Mouse (Mus musculus) liver, embryonic 14 days (tissue): ENCODE measurements around the gene Gm20909. TPM values are rescaled to one million over a fixed set of nuclear protein-coding genes. Genes with fewer than 3 reads are reported as not detected.

Experiments used
- polyA plus RNA-seq: library from polyadenylated mRNA; depleted of rRNA; stranded (reverse); fragments of >200 nt; gene quantifications from 2 replicates; pipeline ENCODE4 v1.2.3, GENCODE M21; 2012; rRNA removed

Gm20909 gene
- not detected in 2 replicates for polyA plus RNA-seq

DNA sequence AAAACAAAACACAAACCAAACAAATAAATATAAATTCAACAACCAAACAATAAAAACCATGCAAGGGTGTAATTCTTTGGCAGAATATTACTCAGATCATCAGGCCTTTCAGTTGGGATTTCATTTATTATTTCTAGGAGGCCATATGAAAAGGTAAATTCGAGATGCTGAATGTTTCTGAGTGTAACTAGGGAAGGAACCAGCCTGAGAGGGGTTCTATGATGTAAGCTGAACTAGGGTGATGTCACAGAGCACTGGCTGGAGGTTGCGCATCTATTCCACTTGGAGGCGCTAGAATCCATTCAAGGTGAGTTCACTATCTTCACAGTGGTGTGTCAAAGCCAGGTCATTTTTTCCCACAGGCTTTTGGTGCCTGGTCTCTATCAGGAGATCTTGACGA, at the start of gene Gm20909:
Gm20909 (plus strand) TSS at position 301 of the 400 bp plus-strand sequence.

Other genes starting within 250 kb of the Gm20909 start
- gene Gm29866, start 170.9 kb upstream of the Gm20909 start, polyA plus RNA-seq: not detected in 2 replicates
- not detected in 2 replicates for gene Gm20865, start 77.0 kb downstream of the Gm20909 start, polyA plus RNA-seq